Mouse (Mus musculus): ENCODE measurements around the gene Oaf.

Oaf gene

GRCm38 (mm10) chr9:43242432-43242831 lies 2.7 kb upstream of the Oaf start:
- no peak for DNase-seq (ENCODE audit: low spot score)

DNA sequence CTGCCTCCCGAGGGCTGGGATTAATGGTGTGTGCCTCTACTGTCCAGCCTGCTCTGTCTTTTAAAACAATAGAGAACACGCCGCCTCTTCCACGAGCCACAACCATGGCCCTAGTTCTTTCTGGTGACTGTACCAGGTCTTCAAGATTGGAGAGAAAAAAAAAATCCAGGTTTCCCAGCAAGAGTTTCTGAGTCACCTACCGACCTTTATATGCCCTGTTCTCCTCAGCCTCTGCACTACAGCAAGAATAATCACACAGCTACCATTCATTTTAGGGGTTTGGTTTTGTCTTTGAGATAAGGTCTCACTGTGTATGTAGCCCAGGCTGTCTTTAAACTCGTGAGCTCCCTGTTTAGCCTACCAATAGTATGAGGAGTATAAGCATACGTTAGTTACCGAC lies 2.3 kb upstream of the Oaf start:
- DNase-seq (ENCODE audit: low spot score), result no peak

GRCm38 (mm10) chr9:43241291-43241690 lies 1.6 kb upstream of the Oaf start:
- no peak for DNase-seq (ENCODE audit: low spot score)

DNA sequence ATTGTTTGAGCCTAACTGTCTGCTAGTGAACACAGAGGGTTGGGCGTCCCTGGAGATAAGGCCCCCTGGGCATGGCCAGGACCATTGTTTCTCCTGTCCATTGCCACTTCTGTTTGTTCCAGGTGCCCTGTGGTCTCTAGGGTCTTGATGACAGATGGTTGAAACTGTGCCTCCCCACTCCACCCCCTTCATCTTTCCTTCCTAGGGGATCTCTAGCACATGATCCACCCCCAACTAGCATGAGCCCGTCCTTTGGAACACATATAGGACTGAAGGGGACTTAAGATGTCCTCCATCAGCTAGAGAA lies 836 bp upstream of the Oaf start:
- DNase-seq (ENCODE audit: low spot score), result no peak

- peak; percentile 59 for DNase-seq (ENCODE audit: low spot score)
Observed at GRCm38 (mm10) chr9:43238631-43239545, 823 bp downstream of the Oaf start.

DNA sequence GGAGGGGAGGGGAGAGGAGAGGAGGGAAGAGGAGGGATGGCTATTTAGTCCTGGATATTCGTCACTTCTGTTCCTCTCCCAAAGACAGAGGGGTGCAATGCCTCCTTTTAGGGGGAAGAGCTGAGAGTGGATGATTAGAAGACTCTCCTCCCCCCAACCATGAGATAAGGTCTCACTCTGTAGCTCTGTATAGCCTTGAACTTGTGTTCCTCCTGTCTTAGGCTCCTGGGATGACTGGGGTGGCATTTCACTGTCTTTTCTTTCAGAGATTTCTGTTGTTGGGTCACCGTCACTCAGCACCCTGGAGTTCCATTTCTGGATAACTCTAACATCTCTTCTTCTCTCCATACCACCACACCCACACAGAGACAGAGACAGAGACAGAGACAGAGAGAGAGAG lies 1.5 kb downstream of the Oaf start:
- no peak for DNase-seq (ENCODE audit: low spot score)

- DNase-seq (ENCODE audit: low spot score), result no peak
Observed at GRCm38 (mm10) chr9:43237111-43237775, 2.5 kb downstream of the Oaf start.

DNA sequence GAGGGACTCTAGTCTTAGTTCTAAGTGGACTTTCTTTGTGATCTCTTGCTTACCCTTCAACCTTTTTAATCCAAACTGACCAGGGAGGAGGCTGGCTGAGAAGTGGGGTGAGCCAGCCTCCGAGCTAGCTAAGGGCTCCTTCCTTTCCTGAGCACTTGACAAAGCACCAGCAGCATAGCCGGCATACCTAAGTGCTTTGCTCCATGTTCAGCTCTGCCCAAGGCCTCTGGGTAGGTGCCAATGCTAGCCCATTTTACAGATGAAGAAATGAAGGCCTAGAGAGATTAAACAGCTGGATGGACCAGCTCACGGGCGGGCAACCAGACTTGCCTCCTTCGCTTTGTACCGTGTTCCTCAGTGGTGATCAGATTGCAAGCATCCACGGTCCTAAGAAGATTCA lies 3.1 kb downstream of the Oaf start:
- no peak for DNase-seq (ENCODE audit: low spot score)

DNA sequence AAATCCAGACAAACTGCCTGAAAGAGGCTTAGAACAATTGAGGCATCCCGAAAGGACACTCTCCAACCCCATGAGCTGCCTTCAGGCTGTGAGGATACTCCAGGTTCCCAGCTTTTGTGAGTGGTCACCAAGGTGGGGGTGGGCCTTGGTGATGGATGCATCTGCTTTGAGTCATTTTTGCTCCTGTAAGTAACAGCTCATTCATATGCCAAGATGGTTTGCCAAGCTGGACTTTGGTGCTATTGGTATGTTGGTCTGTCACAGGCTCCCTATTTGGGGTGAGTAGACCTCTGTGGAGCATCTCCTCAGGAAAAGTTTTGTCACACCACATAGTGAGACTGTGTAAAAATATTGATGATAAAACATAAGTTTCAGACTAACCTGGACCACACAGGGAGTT lies 3.6 kb downstream of the Oaf start:
- DNase-seq (ENCODE audit: low spot score), result no peak

GRCm38 (mm10) chr9:43235336-43235735 lies 4.4 kb downstream of the Oaf start:
- no peak for DNase-seq (ENCODE audit: low spot score)

DNA sequence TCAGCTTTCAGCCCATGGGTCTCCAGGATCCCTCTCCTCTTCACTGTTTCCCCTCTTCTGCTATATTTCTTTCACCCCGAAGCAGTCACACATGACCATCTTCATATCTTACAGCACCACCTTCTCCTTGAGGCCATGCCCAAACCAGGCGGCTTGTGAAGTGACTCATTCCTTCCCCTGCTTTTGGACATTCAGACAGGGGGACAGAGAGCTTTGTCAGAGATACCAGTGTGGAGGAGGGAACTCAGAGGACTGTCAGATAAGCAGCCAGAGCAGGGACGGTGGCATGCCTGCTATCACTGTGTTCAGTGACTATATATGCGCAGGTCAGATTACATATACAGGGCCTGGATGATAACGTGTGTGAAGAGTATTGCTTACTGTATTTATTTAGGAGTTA lies 5.2 kb downstream of the Oaf start:
- no peak for DNase-seq (ENCODE audit: low spot score)

DNA sequence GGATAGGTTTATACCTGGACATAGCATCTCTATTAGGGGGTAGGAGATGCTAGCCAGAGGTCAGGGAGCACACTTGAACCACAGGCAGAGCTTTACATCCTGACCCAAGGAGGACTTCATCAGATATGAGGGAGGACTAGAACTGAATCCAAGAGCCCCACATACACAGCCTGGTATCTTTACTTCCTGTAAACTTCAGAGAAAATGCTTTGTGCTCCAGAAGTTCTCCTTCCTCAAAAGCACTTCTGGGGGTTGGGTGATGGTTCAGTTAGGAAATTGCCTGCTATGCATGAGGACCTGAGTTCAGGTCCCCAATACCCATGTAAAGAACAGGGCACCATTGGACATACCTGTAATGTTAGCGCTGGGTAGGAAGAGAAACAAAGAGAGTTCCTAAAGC lies 6.2 kb downstream of the Oaf start:
- no peak for DNase-seq (ENCODE audit: low spot score)

DNA sequence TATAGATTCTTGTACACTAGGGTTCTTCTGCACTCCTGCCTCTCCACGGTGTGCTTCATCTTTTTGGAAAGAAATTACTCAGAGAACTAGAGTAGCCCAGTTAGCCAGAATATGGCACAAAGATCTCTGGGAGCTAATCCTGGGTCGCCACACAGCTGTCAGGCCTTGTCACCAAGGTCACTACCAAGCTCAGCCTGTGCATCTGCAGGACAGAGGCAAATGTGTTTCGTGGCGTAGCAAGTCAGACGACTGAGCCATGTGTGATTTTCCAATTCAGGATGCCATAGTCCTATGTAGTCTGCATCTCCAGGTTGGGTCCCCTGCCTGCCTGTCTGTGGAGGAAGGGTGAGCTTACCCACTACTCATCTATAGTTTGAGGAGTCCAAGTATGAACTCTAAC lies 6.7 kb downstream of the Oaf start:
- no peak for DNase-seq (ENCODE audit: low spot score)

DNA sequence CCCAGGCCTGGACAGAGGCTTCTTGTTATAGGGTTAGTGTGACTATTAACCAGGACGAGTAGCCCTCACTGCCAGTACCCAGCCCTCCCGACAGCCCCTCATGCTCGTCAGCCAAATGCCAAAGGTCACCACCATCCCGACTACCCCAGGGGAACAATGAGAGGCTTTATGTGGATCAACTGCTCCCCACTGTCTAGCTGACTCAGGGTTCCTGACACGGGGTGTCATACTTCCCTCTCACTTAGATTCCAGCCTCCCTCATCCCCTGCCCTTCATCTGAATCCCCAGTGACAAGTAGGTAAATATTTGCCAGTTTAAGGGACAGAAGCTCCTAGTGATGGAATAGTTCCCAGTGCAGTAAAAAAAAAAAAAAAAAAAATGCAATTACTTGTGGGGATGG lies 7.4 kb downstream of the Oaf start:
- DNase-seq (ENCODE audit: low spot score), result peak; percentile 48

DNA sequence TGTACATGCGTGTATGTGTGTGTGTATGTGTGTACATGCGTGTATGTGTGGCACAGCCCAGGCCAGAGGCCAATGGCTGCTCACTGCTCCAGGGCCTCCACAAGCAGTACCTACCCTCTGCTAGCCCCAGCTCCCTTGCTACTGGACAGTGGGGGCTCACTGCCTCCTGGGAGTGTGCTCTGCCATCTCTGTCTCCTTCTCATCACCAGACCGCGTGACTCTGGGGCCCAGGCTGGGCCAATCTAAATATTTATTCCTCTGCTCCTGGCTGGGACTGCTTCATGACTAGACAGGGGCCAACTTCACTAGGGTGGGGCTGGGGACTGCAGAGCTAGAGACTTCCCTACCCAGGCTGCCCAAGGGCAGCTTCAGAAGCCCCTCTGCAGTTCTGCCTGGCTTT lies 7.9 kb downstream of the Oaf start:
- no peak for DNase-seq (ENCODE audit: low spot score)

GRCm38 (mm10) chr9:43230886-43231285 lies 8.8 kb downstream of the Oaf start:
- no peak for DNase-seq (ENCODE audit: low spot score)

GRCm38 (mm10) chr9:43229962-43230361 lies 9.7 kb downstream of the Oaf start:
- DNase-seq (ENCODE audit: low spot score), result no peak

GRCm38 (mm10) chr9:43229398-43229895 lies 10.3 kb downstream of the Oaf start:
- DNase-seq (ENCODE audit: low spot score), result no peak

DNA sequence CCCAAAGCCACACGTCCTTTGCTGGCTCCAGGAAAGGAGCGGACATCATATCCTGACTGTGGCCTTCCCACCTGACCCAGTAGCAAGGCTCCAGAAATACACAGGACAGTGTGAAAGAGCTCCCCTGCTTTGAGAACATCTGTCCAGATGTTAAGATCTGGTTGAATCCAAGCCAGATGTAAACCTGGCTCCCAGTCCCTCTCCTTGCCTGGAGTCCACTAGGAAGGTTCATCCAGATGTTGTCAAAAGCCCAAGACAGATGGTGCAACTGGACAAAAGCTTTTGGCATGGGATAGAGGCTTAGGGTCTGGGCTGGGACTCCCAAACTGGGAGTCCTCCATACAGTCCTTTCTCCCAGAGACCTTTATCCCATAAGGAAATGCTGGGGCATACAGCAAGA lies 11.0 kb downstream of the Oaf start:
- no peak for DNase-seq (ENCODE audit: low spot score)

DNA sequence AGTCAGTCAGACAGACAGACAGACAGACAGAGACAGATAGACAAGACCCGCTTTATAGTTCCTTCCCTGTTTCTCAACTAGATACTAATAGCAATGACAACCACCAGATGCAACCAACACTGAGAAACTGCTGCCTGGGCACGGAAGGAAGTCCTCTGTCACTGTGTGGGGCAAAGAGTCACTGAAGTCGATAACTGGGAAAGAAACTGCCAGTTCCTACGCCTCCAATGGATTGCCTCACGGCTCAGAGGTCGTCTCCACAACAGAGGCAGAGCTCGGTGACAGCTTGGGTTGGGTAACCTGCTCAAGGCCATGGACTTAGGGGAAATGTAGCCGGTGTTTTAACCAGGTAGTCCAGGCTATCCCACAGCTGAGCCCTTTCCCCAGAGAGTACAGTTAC lies 12.1 kb downstream of the Oaf start:
- no peak for DNase-seq (ENCODE audit: low spot score)

- no peak for DNase-seq (ENCODE audit: low spot score)
Observed at GRCm38 (mm10) chr9:43226573-43227160, 13.0 kb downstream of the Oaf start.

GRCm38 (mm10) chr9:43225481-43225880 lies 14.2 kb downstream of the Oaf start:
- DNase-seq (ENCODE audit: low spot score), result no peak

DNA sequence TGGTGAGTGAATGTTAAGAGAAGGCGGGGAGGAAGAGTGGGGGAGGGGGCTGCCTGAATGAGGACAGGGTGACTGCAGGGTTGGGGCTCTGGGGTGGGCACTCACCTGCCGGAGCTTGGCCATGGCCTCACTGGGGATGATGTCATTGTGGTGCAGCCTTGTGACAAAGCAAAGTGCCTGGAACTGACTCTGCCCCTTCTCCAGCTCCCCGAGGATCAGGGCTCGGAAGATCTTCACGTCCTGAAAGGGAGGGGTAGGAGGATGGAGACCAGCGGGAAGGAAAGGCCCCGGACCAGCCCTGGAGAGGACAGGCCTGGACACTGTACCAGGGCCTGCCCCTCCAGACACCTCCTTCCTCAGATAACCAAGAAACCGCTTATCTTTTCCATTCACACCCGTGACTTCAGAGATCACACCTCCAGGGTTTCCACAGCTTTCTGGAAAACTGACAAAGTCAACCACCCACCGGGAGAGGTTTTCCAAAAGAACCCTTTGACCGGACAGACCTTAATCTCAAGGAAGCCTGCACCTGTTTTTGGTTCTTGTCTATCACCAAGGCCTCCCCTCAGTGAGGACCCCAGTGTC lies 14.8 kb downstream of the Oaf start:
- DNase-seq (ENCODE audit: low spot score), result no peak
